Mouse (Mus musculus) ovary, adult 2 months (tissue): ENCODE data around the gene Rhox6. TPM values are rescaled to one million over a fixed set of nuclear protein-coding genes. Genes with fewer than 3 reads are reported as not detected.

ENCODE experiments used
- polyA plus RNA-seq: library from polyadenylated mRNA; depleted of rRNA; stranded (reverse); fragments of >200 nt; gene quantifications from 2 replicates; pipeline ENCODE4 v1.2.3, GENCODE M21; 2012; rRNA removed

Rhox6 gene
- not detected in 2 replicates for polyA plus RNA-seq

GRCm38 (mm10) chrX:37826610-37827009 lies at the start of gene Rhox6:
TSS of gene Rhox6 (plus strand) at chrX:37826910.

DNA sequence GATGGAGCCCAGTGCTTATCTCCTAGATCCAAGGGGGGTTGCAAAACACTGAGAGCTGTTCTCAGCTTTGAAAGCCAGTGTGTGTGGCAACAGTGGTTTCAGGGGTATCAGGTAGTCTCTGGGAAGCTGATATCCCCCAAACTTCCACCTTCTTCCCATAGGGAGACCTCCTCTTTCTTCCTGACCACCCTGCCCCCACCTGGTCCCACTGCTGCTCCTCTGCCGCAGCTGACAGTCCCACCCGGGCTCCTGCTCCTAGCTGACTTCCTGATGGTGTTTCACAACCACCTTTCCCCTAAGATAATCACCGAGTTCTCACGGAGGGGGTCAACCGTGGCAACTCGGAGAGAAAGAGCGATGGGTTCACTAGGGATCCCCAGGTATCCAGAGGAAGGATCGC lies 4.7 kb downstream of the Rhox6 start, which contains the start of gene Rhox7a:
Gene Rhox7a (plus strand): TSS at position 301 of the 400 bp plus-strand sequence.

DNA sequence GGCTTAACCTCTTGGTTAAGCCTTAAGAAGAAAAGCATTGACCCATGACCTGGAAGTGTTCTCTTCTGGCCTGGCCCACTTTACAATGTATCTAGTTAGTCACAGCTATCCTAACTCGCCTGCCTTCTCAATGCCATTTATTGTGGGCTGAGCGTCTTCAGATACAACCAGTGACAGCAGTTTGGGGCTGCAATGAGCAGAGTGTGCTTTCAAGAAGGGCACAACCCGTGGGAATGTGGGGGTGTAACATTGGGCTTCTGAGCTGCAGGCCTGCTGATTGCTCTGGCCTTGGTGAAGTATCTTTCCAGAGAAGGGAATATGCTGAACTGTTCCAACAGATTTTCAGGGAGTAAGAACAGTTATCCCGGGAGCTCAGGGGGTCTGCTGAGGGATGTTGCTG lies 52.1 kb downstream of the Rhox6 start, which contains the start of gene Rhox8:
Gene Rhox8 (minus strand): TSS at position 101 of the 400 bp plus-strand sequence.

Other genes with a start within 250 kb of the Rhox6 start
- not detected in 2 replicates for gene Rhox3f, start 245.9 kb upstream of the Rhox6 start, polyA plus RNA-seq
- gene Rhox4f, start 219.2 kb upstream of the Rhox6 start, polyA plus RNA-seq, result not detected in 2 replicates
- not detected in 2 replicates for gene Rhox3g, start 198.3 kb upstream of the Rhox6 start, polyA plus RNA-seq
- gene Rhox2g, start 183.4 kb upstream of the Rhox6 start, polyA plus RNA-seq, result not detected in 2 replicates
- not detected in 2 replicates for gene Rhox4g, start 175.6 kb upstream of the Rhox6 start, polyA plus RNA-seq
- gene Rhox3h, start 158.1 kb upstream of the Rhox6 start, polyA plus RNA-seq, result not detected in 2 replicates
- not detected in 2 replicates for gene Rhox2h, start 153.6 kb upstream of the Rhox6 start, polyA plus RNA-seq
- gene Rhox5, start 22.1 kb upstream of the Rhox6 start, polyA plus RNA-seq, result not detected in 2 replicates
- not detected in 2 replicates for gene Rhox7a, start 4.8 kb downstream of the Rhox6 start, polyA plus RNA-seq
- 0.26 and 0.81 TPM in 2 replicates for gene Rhox8, start 52.0 kb downstream of the Rhox6 start, polyA plus RNA-seq
- not detected in 2 replicates for gene Rhox7b, start 70.3 kb downstream of the Rhox6 start, polyA plus RNA-seq
- gene Rhox9, start 74.9 kb downstream of the Rhox6 start, polyA plus RNA-seq, result not detected in 2 replicates
- gene Btg1-ps1, start 191.9 kb downstream of the Rhox6 start, polyA plus RNA-seq, result not detected in 2 replicates
- gene Btg1-ps2, start 216.2 kb downstream of the Rhox6 start, polyA plus RNA-seq, result 0.26 and 0.85 TPM in 2 replicates
- not detected in 2 replicates for gene Rhox10, start 239.6 kb downstream of the Rhox6 start, polyA plus RNA-seq